Mouse (Mus musculus): ENCODE measurements around the gene Bsn. TPM values are rescaled to one million over a fixed set of nuclear protein-coding genes. Genes with fewer than 3 reads are reported as not detected.
A peak's percentile ranks its signal among the peaks of the same experiment; 100 is the strongest.

The Bsn gene
- total and polyA plus RNA-seq, 2 experiments: under 0.01 TPM

DNA sequence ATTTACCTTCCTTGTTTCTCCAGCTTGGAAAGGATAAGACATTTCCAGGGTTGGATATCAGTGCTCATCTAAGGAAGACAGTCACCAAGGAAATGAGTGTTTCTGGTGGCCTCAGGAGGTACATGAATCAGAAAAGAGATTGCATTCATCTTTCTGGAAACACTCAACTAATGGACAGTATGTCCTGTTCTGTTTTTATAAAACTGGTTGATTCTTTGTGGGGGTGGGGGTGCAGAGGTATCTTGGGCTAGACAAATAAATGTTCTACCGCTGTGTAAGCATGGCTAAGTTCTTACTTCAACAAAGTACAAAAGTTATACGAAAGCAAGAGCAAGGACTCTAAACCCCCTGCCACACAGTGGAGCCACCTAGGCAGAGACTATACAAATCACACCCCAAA, 42.7 kb upstream of the Bsn start:
- Histone ChIP-seq H3K27me3 (ENCODE audit: control insufficient read depth, insufficient read depth, low read length) (no peaks in the 10 kb centered on the region), H3K79me2 (ENCODE audit: control insufficient read depth, insufficient read depth, low read length) (peaks cover 24% of the 10 kb centered on the region), H3K4me3 (ENCODE audit: insufficient read depth, low read depth, low read length) (no peak overlapping the region), H3K4me1 (ENCODE audit: control insufficient read depth, insufficient read depth, low read length) (peaks cover 5% of the 10 kb centered on the region; the same call in 1 of the 2 replicates), H3K9ac (ENCODE audit: low read depth, low read length) (no peak overlapping the region), H3K27ac (replicated peaks; ENCODE audit: insufficient read depth, low read depth, low read length) (no peak overlapping the region), H3K36me3 (ENCODE audit: control insufficient read depth, insufficient read depth, low read length) (peaks cover 5% of the 10 kb centered on the region)
- no peak for TF ChIP-seq CTCF (IDR thresholded peaks at IDR 0.05; ENCODE audit: low read depth, low read length)
- TF ChIP-seq POLR2A (IDR thresholded peaks at IDR 0.05; ENCODE audit: extremely low read depth, insufficient read depth, low read length): no peak
- no peak for DNase-seq (ENCODE audit: extremely low read depth, low read depth, low spot score)
- 45% methylated on average over 2 of the region's 2 CpGs for WGBS

DNA sequence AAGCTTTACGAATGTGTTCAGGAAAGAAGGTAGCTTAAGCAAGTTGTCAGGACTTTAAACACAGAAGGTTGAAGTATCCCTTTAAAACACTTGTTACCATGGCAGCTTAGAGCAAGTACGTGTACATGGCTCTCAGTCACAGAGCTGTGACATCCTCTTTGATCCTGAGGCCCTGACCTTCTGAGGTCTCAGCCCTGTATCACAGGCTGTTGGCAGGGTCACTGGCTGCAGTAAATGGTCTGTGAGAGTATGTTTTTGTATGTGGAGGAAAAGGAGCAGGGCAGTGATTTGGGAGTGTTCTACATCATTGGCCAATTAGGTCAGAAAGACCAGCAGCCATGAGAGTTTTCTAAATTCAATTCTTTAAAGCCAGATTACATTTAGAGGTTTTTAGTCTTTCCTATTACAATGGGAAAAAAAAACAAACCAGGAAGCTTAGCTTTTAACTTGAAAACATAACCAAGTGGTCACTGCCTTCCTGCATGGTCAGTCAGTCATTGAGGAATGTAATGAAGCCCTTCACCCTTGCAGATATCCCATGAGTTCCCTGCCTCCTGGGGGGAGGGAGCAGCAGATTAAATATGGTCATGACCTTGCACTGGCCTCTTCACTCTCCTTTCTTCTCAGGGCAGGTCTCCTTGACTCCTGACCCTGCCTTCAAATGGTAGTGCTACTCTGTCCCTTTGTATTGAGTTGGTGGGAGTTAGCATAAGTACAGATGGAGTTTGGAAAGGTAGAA, 37.9 kb upstream of the Bsn start:
- WGBS: 23% methylated on average over 2 of the region's 2 CpGs
- peaks cover 9% of the 10 kb centered on the region for H3K4me1 ChIP-seq (ENCODE audit: control insufficient read depth, insufficient read depth, low read length)

DNA sequence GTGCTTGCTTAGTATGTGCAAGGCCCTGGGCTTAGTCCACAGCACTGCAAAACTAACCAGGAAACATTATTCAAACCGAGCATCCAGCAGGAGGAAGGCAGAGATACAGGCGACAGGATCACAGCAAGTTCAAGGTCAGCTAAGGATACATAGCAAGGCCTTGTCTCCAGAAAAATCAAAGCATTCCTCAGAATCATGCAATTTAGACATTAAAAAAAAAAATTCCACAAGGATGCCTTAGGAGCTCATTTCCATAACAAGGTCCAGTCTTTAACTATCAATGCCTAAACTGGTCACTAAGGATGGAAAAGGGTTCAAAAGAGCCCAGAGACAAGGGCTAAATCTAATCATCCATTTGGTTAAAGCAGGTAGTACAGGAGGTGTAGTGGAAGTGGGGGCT, 35.0 kb upstream of the Bsn start:
- TF ChIP-seq POLR2A (IDR thresholded peaks at IDR 0.05; ENCODE audit: extremely low read depth, insufficient read depth, low read length) (no peak), CTCF (IDR thresholded peaks at IDR 0.05; ENCODE audit: low read depth, low read length) (no peak)
- Histone ChIP-seq H3K79me2 (ENCODE audit: control insufficient read depth, insufficient read depth, low read length) (peaks cover 3% of the 10 kb centered on the region; the same call in 1 of the 2 replicates), H3K4me3 (ENCODE audit: insufficient read depth, low read depth, low read length) (no peak overlapping the region), H3K27me3 (ENCODE audit: control insufficient read depth, insufficient read depth, low read length) (no peaks in the 10 kb centered on the region), H3K9ac (ENCODE audit: low read depth, low read length) (no peak overlapping the region), H3K27ac (replicated peaks; ENCODE audit: insufficient read depth, low read depth, low read length) (no peak overlapping the region), H3K4me1 (ENCODE audit: control insufficient read depth, insufficient read depth, low read length) (peaks cover 25% of the 10 kb centered on the region), H3K36me3 (ENCODE audit: control insufficient read depth, insufficient read depth, low read length) (peaks cover 2% of the 10 kb centered on the region; the same call in 1 of the 2 replicates)
- DNase-seq (ENCODE audit: extremely low read depth, low read depth, low spot score): no peak
- 61% methylated on average over 2 of the region's 2 CpGs for WGBS

More for the DNA sequence above, 37.9 kb upstream of the Bsn start:
- no peak overlapping the region for H3K27ac ChIP-seq (replicated peaks; ENCODE audit: insufficient read depth, low read depth, low read length)
- H3K36me3 ChIP-seq (ENCODE audit: control insufficient read depth, insufficient read depth, low read length): peaks cover 2% of the 10 kb centered on the region; the same call in 1 of the 2 replicates
- peak; percentile 79 for DNase-seq (ENCODE audit: extremely low read depth, low read depth, low spot score)
- TF ChIP-seq CTCF (IDR thresholded peaks at IDR 0.05; ENCODE audit: low read depth, low read length) (no peak), POLR2A (IDR thresholded peaks at IDR 0.05; ENCODE audit: extremely low read depth, insufficient read depth, low read length) (no peak)
- H3K79me2 ChIP-seq (ENCODE audit: control insufficient read depth, insufficient read depth, low read length): peaks cover 3% of the 10 kb centered on the region; the same call in 1 of the 2 replicates
- H3K27me3 ChIP-seq (ENCODE audit: control insufficient read depth, insufficient read depth, low read length): no peaks in the 10 kb centered on the region
- no peak overlapping the region for H3K4me3 ChIP-seq (ENCODE audit: insufficient read depth, low read depth, low read length)
- no peak overlapping the region for H3K9ac ChIP-seq (ENCODE audit: low read depth, low read length)

DNA sequence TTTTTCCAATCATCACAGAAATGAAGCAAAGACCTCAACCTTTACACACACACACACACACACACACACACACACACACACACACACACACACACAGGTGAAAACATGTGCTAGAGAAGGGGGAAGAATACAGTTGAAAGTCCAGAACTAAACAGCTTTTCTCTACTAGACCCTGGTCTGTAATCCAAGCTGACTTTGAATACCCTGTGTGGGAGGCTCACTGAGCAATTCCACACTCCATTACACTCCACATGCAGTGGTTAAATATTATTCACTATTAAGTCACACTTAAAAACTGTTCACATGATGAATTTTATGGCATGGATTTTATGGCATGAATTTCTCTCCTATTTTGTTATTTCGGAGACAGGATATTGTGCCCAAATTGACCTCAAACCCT, 33.4 kb upstream of the Bsn start:
- no peak for TF ChIP-seq POLR2A (IDR thresholded peaks at IDR 0.05; ENCODE audit: extremely low read depth, insufficient read depth, low read length)
- TF ChIP-seq CTCF (IDR thresholded peaks at IDR 0.05; ENCODE audit: low read depth, low read length): no peak
- H3K27ac ChIP-seq (replicated peaks; ENCODE audit: insufficient read depth, low read depth, low read length): no peak overlapping the region
- H3K79me2 ChIP-seq (ENCODE audit: control insufficient read depth, insufficient read depth, low read length): peaks cover 10% of the 10 kb centered on the region; the same call in 1 of the 2 replicates
- WGBS: 79% methylated on average over 1 of the region's 1 CpGs
- no peak overlapping the region for H3K4me3 ChIP-seq (ENCODE audit: insufficient read depth, low read depth, low read length)
- H3K36me3 ChIP-seq (ENCODE audit: control insufficient read depth, insufficient read depth, low read length): no peaks in the 10 kb centered on the region
- H3K27me3 ChIP-seq (ENCODE audit: control insufficient read depth, insufficient read depth, low read length): no peaks in the 10 kb centered on the region
- peaks cover 25% of the 10 kb centered on the region for H3K4me1 ChIP-seq (ENCODE audit: control insufficient read depth, insufficient read depth, low read length)
- peak; percentile 37 for DNase-seq (ENCODE audit: extremely low read depth, low read depth, low spot score)
- no peak overlapping the region for H3K9ac ChIP-seq (ENCODE audit: low read depth, low read length)

DNA sequence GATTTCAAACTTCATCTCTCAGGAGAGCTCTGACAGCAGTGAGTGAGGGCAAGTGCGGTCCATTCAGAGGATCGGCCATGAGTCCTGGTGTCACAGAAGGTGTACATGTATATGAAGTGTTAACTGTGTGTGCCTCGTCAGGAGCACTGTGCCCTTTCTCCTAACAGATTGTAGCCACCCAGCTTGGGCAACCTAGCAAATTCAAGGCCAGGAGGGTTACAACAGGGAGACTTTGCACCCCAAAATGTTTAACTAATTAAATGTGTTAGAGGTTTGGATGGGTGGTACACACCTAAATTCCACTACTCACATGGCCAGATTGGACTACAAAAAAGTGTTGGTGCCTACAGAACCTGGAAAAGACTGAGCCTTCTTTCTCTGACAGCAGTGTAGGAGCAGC, 31.4 kb upstream of the Bsn start:
- Histone ChIP-seq H3K36me3 (ENCODE audit: control insufficient read depth, insufficient read depth, low read length) (peaks cover 10% of the 10 kb centered on the region; the same call in 1 of the 2 replicates), H3K4me3 (ENCODE audit: insufficient read depth, low read depth, low read length) (no peak overlapping the region), H3K27me3 (ENCODE audit: control insufficient read depth, insufficient read depth, low read length) (no peaks in the 10 kb centered on the region), H3K27ac (replicated peaks; ENCODE audit: insufficient read depth, low read depth, low read length) (peak overlapping the region; percentile 79), H3K79me2 (ENCODE audit: control insufficient read depth, insufficient read depth, low read length) (peaks cover 10% of the 10 kb centered on the region; the same call in 1 of the 2 replicates), H3K9ac (ENCODE audit: low read depth, low read length) (no peak overlapping the region), H3K4me1 (ENCODE audit: control insufficient read depth, insufficient read depth, low read length) (peaks cover 22% of the 10 kb centered on the region)
- TF ChIP-seq POLR2A (IDR thresholded peaks at IDR 0.05; ENCODE audit: extremely low read depth, insufficient read depth, low read length) (no peak), CTCF (IDR thresholded peaks at IDR 0.05; ENCODE audit: low read depth, low read length) (no peak)
- 47% methylated on average over 3 of the region's 3 CpGs for WGBS
- peak; percentile 83 for DNase-seq (ENCODE audit: extremely low read depth, low read depth, low spot score)

DNA sequence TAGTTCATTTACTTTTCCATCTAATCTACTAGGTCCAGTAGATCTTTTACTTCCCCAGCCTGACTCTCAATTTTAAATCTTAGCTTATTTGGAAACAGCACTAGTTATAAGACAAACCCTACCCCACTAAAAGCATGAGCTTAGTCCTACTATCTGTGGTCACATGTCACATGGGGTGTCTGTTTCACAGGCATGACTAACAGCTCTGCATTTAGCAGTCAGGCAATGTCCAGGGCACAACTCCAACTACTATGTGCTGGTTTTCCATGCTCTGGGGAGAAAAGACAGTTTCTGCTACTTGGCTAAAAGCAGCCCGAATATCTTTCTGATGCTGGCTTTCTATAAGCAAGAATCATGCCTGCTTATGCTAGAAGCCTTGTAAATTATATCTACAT, 30.2 kb upstream of the Bsn start:
- Histone ChIP-seq H3K27me3 (ENCODE audit: control insufficient read depth, insufficient read depth, low read length) (no peaks in the 10 kb centered on the region), H3K4me1 (ENCODE audit: control insufficient read depth, insufficient read depth, low read length) (peaks cover 22% of the 10 kb centered on the region), H3K4me3 (ENCODE audit: insufficient read depth, low read depth, low read length) (no peak overlapping the region), H3K79me2 (ENCODE audit: control insufficient read depth, insufficient read depth, low read length) (peaks cover 10% of the 10 kb centered on the region; the same call in 1 of the 2 replicates), H3K9ac (ENCODE audit: low read depth, low read length) (no peak overlapping the region), H3K36me3 (ENCODE audit: control insufficient read depth, insufficient read depth, low read length) (peaks cover 15% of the 10 kb centered on the region; the same call in 1 of the 2 replicates), H3K27ac (replicated peaks; ENCODE audit: insufficient read depth, low read depth, low read length) (no peak overlapping the region)
- TF ChIP-seq POLR2A (IDR thresholded peaks at IDR 0.05; ENCODE audit: extremely low read depth, insufficient read depth, low read length) (no peak), CTCF (IDR thresholded peaks at IDR 0.05; ENCODE audit: low read depth, low read length) (no peak)
- 76% methylated on average over 1 of the region's 1 CpGs for WGBS
- peak; percentile 67 for DNase-seq (ENCODE audit: extremely low read depth, low read depth, low spot score)
